ENCODE assay signal across 8 mouse cellular contexts in genomic region chr10:89744871-89745665, GRCm38 (mm10). TPM values are rescaled to one million over a fixed set of nuclear protein-coding genes. Genes with fewer than 3 reads are reported as not detected.
DNase-seq lines count a peak whose midpoint lies in the region; ATAC-seq and TF ChIP-seq lines count a peak whose summit lies in the region.

Gene Uhrf1bp1l (plus strand): TSS chr10:89744991.

- peak within 1 kb of the TSS; percentile 75 for H3K4me2 ChIP-seq in CH12.LX (ENCODE audit: insufficient read depth, low read depth, poor library complexity, severe bottlenecking)
- peak within 1 kb of the TSS; percentile 65 for H3K4me2 ChIP-seq in forebrain, embryonic 11.5 days (ENCODE audit: low read depth, low read length, severe bottlenecking)
- peak within 1 kb of the TSS; percentile 61 for H3K4me2 ChIP-seq in heart, embryonic 15.5 days
- peak within 1 kb of the TSS; percentile 96 for H3K4me2 ChIP-seq in liver, embryonic 13.5 days
- peak within 1 kb of the TSS; percentile 54 for H3K4me2 ChIP-seq in stomach, embryonic 14.5 days (replicated peaks; ENCODE audit: low read depth, low read length)

- peaks cover 0 to 7% of the 10 kb centered on the region in 2 experiments for H3K36me3 ChIP-seq in CH12.LX (replicated peaks in 1 of 2; ENCODE audit: control insufficient read depth in 1 of 2, insufficient read depth in 1 of 2, low read length in 1 of 2)
- H3K36me3 ChIP-seq in forebrain, embryonic 11.5 days (ENCODE audit: control insufficient read depth, insufficient read depth, low read length) = no peaks in the 10 kb centered on the region
- no peaks in the 10 kb centered on the region for H3K36me3 ChIP-seq in heart, embryonic 15.5 days
- H3K36me3 ChIP-seq in liver, embryonic 13.5 days = no peaks in the 10 kb centered on the region
- H3K36me3 ChIP-seq in stomach, embryonic 14.5 days (ENCODE audit: control insufficient read depth, insufficient read depth, low read length) = no peaks in the 10 kb centered on the region

- peaks cover 18% of the 10 kb centered on the region for H3K79me2 ChIP-seq in CH12.LX (replicated peaks; ENCODE audit: control insufficient read depth, extremely low read depth, insufficient read depth, poor library complexity, severe bottlenecking)

- ATAC-seq in forebrain, embryonic 11.5 days (replicated peaks; ENCODE audit: low FRiP score) = peak; percentile 97
- peak; percentile 94 for ATAC-seq in heart, embryonic 15.5 days (replicated peaks; ENCODE audit: insufficient number of reproducible peaks, insufficient read depth, low FRiP score, low read depth)
- ATAC-seq in liver, embryonic 13.5 days (ENCODE audit: low read depth) = peak; percentile 93
- peak; percentile 94 for ATAC-seq in stomach, embryonic 14.5 days (ENCODE audit: insufficient number of reproducible peaks, insufficient read depth, low FRiP score, low read depth)

- in situ Hi-C loops in CH12.LX (cut with MboI; ENCODE audit: low pct_ligation_motif_present, low pct_unique_long_range_greater_than_20kb, low sequenced_read_pairs) = no loop called here

- H3K4me3 ChIP-seq in CH12.LX (replicated peaks in 1 of 3; ENCODE audit: low read depth in 2 of 3, low read length in 2 of 3, poor library complexity in 1 of 3) = peak within 1 kb of the TSS; percentile 68 to 86 (median 79)
- H3K4me3 ChIP-seq in forebrain, embryonic 11.5 days (ENCODE audit: low read depth, low read length) = peak within 1 kb of the TSS; percentile 86
- H3K4me3 ChIP-seq in heart, embryonic 15.5 days = peak within 1 kb of the TSS; percentile 63
- H3K4me3 ChIP-seq in liver, embryonic 13.5 days (replicated peaks) = peak within 1 kb of the TSS; percentile 94
- peak within 1 kb of the TSS; percentile 90 for H3K4me3 ChIP-seq in stomach, embryonic 14.5 days (ENCODE audit: low read depth, low read length)

- dilution Hi-C loops in CH12.LX (cut with MboI; ENCODE audit: extremely low pct_ligation_motif_present, extremely low pct_unique_long_range_greater_than_20kb, low sequenced_read_pairs) = no loop called here

- no peak for TF ChIP-seq EP300 in CH12.LX (IDR thresholded peaks at IDR 0.05; ENCODE audit: low read length)

- peak in 1 of 2 experiments; percentile 36; a peak in 2 of 4 replicates for TF ChIP-seq CTCF in CH12.LX (conservative IDR thresholded peaks at IDR 0.05 in 1 of 2, IDR thresholded peaks at IDR 0.05 in 1 of 2; ENCODE audit: low read depth in 2 of 2, low read length in 2 of 2)

- peak within 1 kb of the TSS; percentile 34 for H3K27ac ChIP-seq in CH12.LX (ENCODE audit: insufficient read depth, low read depth)
- H3K27ac ChIP-seq in forebrain, embryonic 11.5 days (ENCODE audit: low read depth, low read length) = peak within 1 kb of the TSS; percentile 88
- H3K27ac ChIP-seq in heart, embryonic 15.5 days = peak within 1 kb of the TSS; percentile 80
- peak within 1 kb of the TSS; percentile 79 for H3K27ac ChIP-seq in liver, embryonic 13.5 days
- H3K27ac ChIP-seq in stomach, embryonic 14.5 days (ENCODE audit: low read length) = peak within 1 kb of the TSS; percentile 88

- no peak for TF ChIP-seq RAD21 in CH12.LX (IDR thresholded peaks at IDR 0.05; ENCODE audit: low read depth, low read length)

- no peaks in the 10 kb centered on the region for H3K9me3 ChIP-seq in CH12.LX (replicated peaks; ENCODE audit: low read length)
- no peaks in the 10 kb centered on the region for H3K9me3 ChIP-seq in forebrain, embryonic 11.5 days (ENCODE audit: control insufficient read depth, low read length)
- H3K9me3 ChIP-seq in heart, embryonic 15.5 days (replicated peaks) = no peaks in the 10 kb centered on the region
- no peaks in the 10 kb centered on the region for H3K9me3 ChIP-seq in liver, embryonic 13.5 days (replicated peaks)
- no peaks in the 10 kb centered on the region for H3K9me3 ChIP-seq in stomach, embryonic 14.5 days (ENCODE audit: control insufficient read depth, low read depth, low read length)

- H3K9ac ChIP-seq in CH12.LX (ENCODE audit: insufficient read depth, low read depth) = peak within 1 kb of the TSS; percentile 82
- H3K9ac ChIP-seq in forebrain, embryonic 11.5 days (ENCODE audit: low read length) = peak within 1 kb of the TSS; percentile 95
- H3K9ac ChIP-seq in heart, embryonic 15.5 days = peak within 1 kb of the TSS; percentile 63
- H3K9ac ChIP-seq in liver, embryonic 13.5 days = peak within 1 kb of the TSS; percentile 91
- H3K9ac ChIP-seq in stomach, embryonic 14.5 days (replicated peaks; ENCODE audit: low read depth, low read length) = peak within 1 kb of the TSS; percentile 78

- under 1% methylated on average over 78 of the region's 85 CpGs for WGBS in forebrain, embryonic 11.5 days
- WGBS in heart, embryonic 15.5 days = under 1% methylated on average over 85 of the region's 85 CpGs
- under 1% methylated on average over 83 of the region's 85 CpGs for WGBS in liver, embryonic 13.5 days (ENCODE audit: insufficient replicate concordance)
- under 1% methylated on average over 81 of the region's 85 CpGs for WGBS in stomach, embryonic 14.5 days

- no peaks in the 10 kb centered on the region for H3K27me3 ChIP-seq in CH12.LX (replicated peaks)
- no peaks in the 10 kb centered on the region for H3K27me3 ChIP-seq in forebrain, embryonic 11.5 days (ENCODE audit: control insufficient read depth, insufficient read depth, low read length)
- H3K27me3 ChIP-seq in heart, embryonic 15.5 days = no peaks in the 10 kb centered on the region
- H3K27me3 ChIP-seq in liver, embryonic 13.5 days = no peaks in the 10 kb centered on the region
- no peaks in the 10 kb centered on the region for H3K27me3 ChIP-seq in stomach, embryonic 14.5 days (ENCODE audit: control insufficient read depth, insufficient read depth, low read length)

- TF ChIP-seq POLR2A in CH12.LX (IDR thresholded peaks at IDR 0.05; ENCODE audit: low read depth, low read length) = peak; percentile 89

- peak; percentile 80 for DNase-seq in CH12.LX (ENCODE audit: extremely low read depth)
- DNase-seq in c-Kit-positive CD71-positive TER-119-negative erythroid progenitor cells, embryonic 14.5 days (ENCODE audit: low read depth) = peak; percentile 81
- DNase-seq in forebrain, embryonic 11.5 days (ENCODE audit: low spot score) = peak; percentile 97
- peak; percentile 95 to 97 for DNase-seq in kidney, postnatal 25 days
- DNase-seq in liver, embryonic 13.5 days = peak; percentile 81
- DNase-seq in natural killer cell, adult 2 months (ENCODE audit: low spot score in 2 of 2) = peak; percentile 81 to 85

- H3K4me1 ChIP-seq in CH12.LX (ENCODE audit: control insufficient read depth in 1 of 2, insufficient read depth in 2 of 2) = peaks cover 4 to 36% of the 10 kb centered on the region in 2 experiments; a peak in 3 of 4 replicates
- no peaks in the 10 kb centered on the region for H3K4me1 ChIP-seq in forebrain, embryonic 11.5 days (replicated peaks; ENCODE audit: control insufficient read depth, insufficient read depth, low read length)
- H3K4me1 ChIP-seq in heart, embryonic 15.5 days (replicated peaks) = peaks cover 18% of the 10 kb centered on the region
- H3K4me1 ChIP-seq in liver, embryonic 13.5 days (replicated peaks) = peaks cover 29% of the 10 kb centered on the region
- H3K4me1 ChIP-seq in stomach, embryonic 14.5 days (ENCODE audit: control insufficient read depth, insufficient read depth, low read length) = 0 out of 2 replicates have a peak, but pooled peaks cover 3% of the 10 kb centered on the region

TF ChIP-seq in CH12.LX, 34 proteins besides CTCF, POLR2A, EP300 and RAD21:
- TF ChIP-seq ZMIZ1 (IDR thresholded peaks at IDR 0.05; ENCODE audit: low read depth, low read length) = peak; percentile 64; the same call in 1 of the 2 replicates
- TF ChIP-seq MEF2A (IDR thresholded peaks at IDR 0.05; ENCODE audit: borderline replicate concordance, low read depth, low read length) = no peak
- TF ChIP-seq ZNF384 (IDR thresholded peaks at IDR 0.05; ENCODE audit: low read depth, low read length) = no peak
- peak; percentile 39; the same call in 1 of the 2 replicates for TF ChIP-seq NRF1 (IDR thresholded peaks at IDR 0.05; ENCODE audit: low read depth, low read length)
- TF ChIP-seq PAX5 (IDR thresholded peaks at IDR 0.05; ENCODE audit: low read length) = no peak
- TF ChIP-seq MAZ (IDR thresholded peaks at IDR 0.05; ENCODE audit: low read depth, low read length) = 0 out of 2 replicates have a peak, but pooled peaks have one; percentile 39
- no peak for TF ChIP-seq ZKSCAN1 (IDR thresholded peaks at IDR 0.05; ENCODE audit: borderline replicate concordance, low read depth, low read length)
- TF ChIP-seq MXI1 (IDR thresholded peaks at IDR 0.05; ENCODE audit: low read depth, low read length) = peak; percentile 68
- TF ChIP-seq E2F4 (IDR thresholded peaks at IDR 0.05; ENCODE audit: insufficient replicate concordance, low read depth, low read length) = no peak
- TF ChIP-seq UBTF (IDR thresholded peaks at IDR 0.05; ENCODE audit: low read depth, low read length) = peak; percentile 86; the same call in 1 of the 2 replicates
- no peak for TF ChIP-seq USF1 (IDR thresholded peaks at IDR 0.05; ENCODE audit: low read depth, low read length)
- peak; percentile 87 for TF ChIP-seq ELF1 (IDR thresholded peaks at IDR 0.05; ENCODE audit: low read depth, low read length)
- peak; percentile 45 for TF ChIP-seq SIN3A (IDR thresholded peaks at IDR 0.05; ENCODE audit: low read length)
- peak; percentile 88 for TF ChIP-seq NELFE (IDR thresholded peaks at IDR 0.05; ENCODE audit: low read depth, low read length)
- no peak for TF ChIP-seq ZC3H11A (IDR thresholded peaks at IDR 0.05; ENCODE audit: low read depth, low read length)
- TF ChIP-seq TCF12 (IDR thresholded peaks at IDR 0.05; ENCODE audit: low read depth, low read length) = peak; percentile 89
- TF ChIP-seq IRF4 (IDR thresholded peaks at IDR 0.05; ENCODE audit: low read depth, low read length) = no peak; the same call in 1 of the 2 replicates
- TF ChIP-seq MAX (IDR thresholded peaks at IDR 0.05; ENCODE audit: low read length) = no peak
- no peak for TF ChIP-seq MAFK (IDR thresholded peaks at IDR 0.05; ENCODE audit: insufficient replicate concordance, low read length)
TF ChIP-seq in CH12.LX: peak in this region for 9.

RNA-seq across cellular contexts. Expression of gene Uhrf1bp1l, which starts in this region (rescaled TPM):
- total RNA-seq in CH12.LX (2012; rRNA removed) (31.5 and 40.1 TPM in 2 replicates), CH12.LX (2014; rRNA removed) (18.8 and 19.6 TPM in 2 replicates)
- 26.5 and 27.9 TPM in 2 replicates for polyA plus RNA-seq in CH12.LX (2012; ENCODE audit: insufficient read length, low read depth)
- 32.4 and 39.2 TPM in 2 replicates for polyA plus RNA-seq in forebrain, embryonic 11.5 days (2014; fragmentation: Nextera tagmentation; extraction: Ambion mirVana)
- 18.0 and 19.2 TPM in 2 replicates for polyA plus RNA-seq in heart, embryonic 15.5 days (2015; fragmentation: Nextera tagmentation; extraction: Ambion mirVana)
- 10.5 and 15.1 TPM in 2 replicates for polyA plus RNA-seq in liver, embryonic 13.5 days (2015; fragmentation: Nextera tagmentation; extraction: Ambion mirVana)
- polyA plus RNA-seq in stomach, embryonic 14.5 days (2014; fragmentation: Nextera tagmentation; extraction: Ambion mirVana) = 30.5 and 30.7 TPM in 2 replicates

Comparison
In these comparisons a context has a peak if more than half of its experiments do, and no peak if none do; other contexts are left out.
1. Peak in every context shown above with its lines: DNase-seq, ATAC-seq, H3K4me3 ChIP-seq and H3K27ac ChIP-seq.
2. H3K27ac ChIP-seq: peak in every context shown above with its lines; median percentile 88 in forebrain, embryonic 11.5 days; 88 in stomach, embryonic 14.5 days; 80 in heart, embryonic 15.5 days; 79 in liver, embryonic 13.5 days; 34 in CH12.LX.